Mouse (Mus musculus) ES-Bruce4 (cell line): ENCODE measurements around the gene Rps5.

Experiments
- CTCF ChIP-seq: IDR thresholded peaks from one replicate; pipeline ENCODE4 v1.8.1; 2011; ENCODE audit warnings: low read depth, low read length
- EP300 ChIP-seq: IDR thresholded peaks from 2 replicates; pipeline ENCODE4 v1.6.1; 2011; ENCODE audit warnings: low read depth, low read length; ENCODE audit not compliant: insufficient read depth
- POLR2A ChIP-seq: IDR thresholded peaks from one replicate; pipeline ENCODE4 v1.8.1; 2011; ENCODE audit warnings: low read length; ENCODE audit not compliant: insufficient read depth

DNA sequence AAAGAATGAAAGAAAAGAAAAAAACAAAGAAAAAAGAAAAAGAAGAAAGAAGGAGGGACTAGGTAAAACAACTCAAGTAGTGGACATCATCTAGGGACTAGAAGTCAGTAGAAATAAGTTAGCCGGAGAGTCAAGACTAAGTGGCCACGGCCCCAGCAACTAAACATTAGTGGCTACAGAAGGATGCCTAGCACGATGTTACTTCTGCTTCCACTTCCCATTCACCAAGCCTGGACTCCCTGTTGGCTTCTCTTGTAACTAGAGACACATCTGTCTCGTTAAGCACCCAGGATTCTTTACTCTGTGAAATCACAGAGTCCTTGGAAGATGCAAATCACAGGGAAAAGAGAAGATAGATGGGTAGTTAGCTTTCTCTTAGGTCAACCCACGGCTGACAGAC lies 35.4 kb downstream of the Rps5 start:
- TF ChIP-seq EP300 (no peak), CTCF (no peak), POLR2A (no peak)
